31 mouse cellular contexts compared by ENCODE assay signal in genomic region chr8:81562405-81562804, GRCm38 (mm10).
"Had no signal": no experiment of that assay in that cellular context is flagged by ENCODE, and none has a peak within 500 bp of the region (broad histone marks: within the 10 kb centered on the region; RNA-seq: fewer than 3 reads in every experiment).

No protein-coding gene starts in this region.

- H3K9me3 ChIP-seq: limb, embryonic 10.5 days; limb, embryonic 12.5 days; limb, embryonic 13.5 days; limb, embryonic 15.5 days; liver, embryonic 12.5 days; liver, embryonic 13.5 days; liver, embryonic 15.5 days; lung, embryonic 15.5 days; megakaryocyte, embryonic 14.5 days; midbrain, embryonic 10.5 days; midbrain, embryonic 12.5 days; midbrain, embryonic 13.5 days; midbrain, embryonic 15.5 days had no signal

- H3K9ac ChIP-seq: limb, embryonic 12.5 days; limb, embryonic 13.5 days; limb, embryonic 15.5 days; liver, embryonic 12.5 days; liver, embryonic 13.5 days; liver, embryonic 14.5 days; liver, embryonic 15.5 days; liver, postnatal 0 days; lung, embryonic 14.5 days; lung, embryonic 15.5 days; midbrain, embryonic 12.5 days; midbrain, embryonic 13.5 days; midbrain, embryonic 15.5 days had no signal

- DNase-seq: left cerebral cortex, postnatal 4 days; liver; liver, embryonic 13.5 days; liver, postnatal 0 days; lung, adult 18-20 months; lung, adult 2 months; lung, embryonic 14.5 days; lung, postnatal 10 days; lung, postnatal 14 days; lung, postnatal 36 days; lung, postnatal 4 days; midbrain, embryonic 14.5 days had no signal

- ATAC-seq: liver, embryonic 12.5 days; liver, postnatal 0 days; lung, postnatal 0 days; midbrain, embryonic 13.5 days; midbrain, embryonic 15.5 days; midbrain, embryonic 16.5 days had no signal

- H3K4me3 ChIP-seq: limb, embryonic 10.5 days; limb, embryonic 12.5 days; limb, embryonic 13.5 days; limb, embryonic 15.5 days; liver, embryonic 12.5 days; liver, embryonic 13.5 days; liver, embryonic 15.5 days; lung, embryonic 15.5 days; megakaryocyte, embryonic 14.5 days; midbrain, embryonic 10.5 days; midbrain, embryonic 12.5 days; midbrain, embryonic 13.5 days; midbrain, embryonic 15.5 days; myocyte had no signal

- H3K27ac ChIP-seq: limb, embryonic 10.5 days; limb, embryonic 12.5 days; limb, embryonic 13.5 days; limb, embryonic 15.5 days; liver, embryonic 12.5 days; liver, embryonic 13.5 days; liver, embryonic 14.5 days; liver, embryonic 15.5 days; lung, embryonic 15.5 days; macrophage; midbrain, embryonic 10.5 days; midbrain, embryonic 12.5 days; midbrain, embryonic 13.5 days; midbrain, embryonic 15.5 days had no signal

- H3K4me1 ChIP-seq: limb, embryonic 10.5 days; limb, embryonic 12.5 days; limb, embryonic 13.5 days; limb, embryonic 15.5 days; liver, embryonic 12.5 days; liver, embryonic 13.5 days; liver, embryonic 15.5 days; lung, embryonic 15.5 days; midbrain, embryonic 10.5 days; midbrain, embryonic 12.5 days; midbrain, embryonic 13.5 days; midbrain, embryonic 15.5 days had no signal

- H3K36me3 ChIP-seq: limb, embryonic 10.5 days; limb, embryonic 12.5 days; limb, embryonic 13.5 days; limb, embryonic 15.5 days; liver, embryonic 12.5 days; liver, embryonic 13.5 days; liver, embryonic 15.5 days; lung, embryonic 15.5 days; midbrain, embryonic 10.5 days; midbrain, embryonic 12.5 days; midbrain, embryonic 13.5 days; midbrain, embryonic 15.5 days had no signal

- H3K4me2 ChIP-seq: limb, embryonic 12.5 days; limb, embryonic 13.5 days; limb, embryonic 15.5 days; liver, embryonic 11.5 days; liver, embryonic 12.5 days; liver, embryonic 13.5 days; liver, embryonic 15.5 days; lung, embryonic 14.5 days; lung, embryonic 15.5 days; midbrain, embryonic 11.5 days; midbrain, embryonic 12.5 days; midbrain, embryonic 13.5 days; midbrain, embryonic 15.5 days had no signal

- H3K27me3 ChIP-seq: limb, embryonic 12.5 days; limb, embryonic 13.5 days; limb, embryonic 15.5 days; liver, embryonic 12.5 days; liver, embryonic 13.5 days; liver, embryonic 15.5 days; lung, embryonic 15.5 days; megakaryocyte, embryonic 14.5 days; midbrain, embryonic 12.5 days; midbrain, embryonic 13.5 days; midbrain, embryonic 15.5 days had no signal
